Mouse (Mus musculus): ENCODE data around the gene Rcan2.

DNA sequence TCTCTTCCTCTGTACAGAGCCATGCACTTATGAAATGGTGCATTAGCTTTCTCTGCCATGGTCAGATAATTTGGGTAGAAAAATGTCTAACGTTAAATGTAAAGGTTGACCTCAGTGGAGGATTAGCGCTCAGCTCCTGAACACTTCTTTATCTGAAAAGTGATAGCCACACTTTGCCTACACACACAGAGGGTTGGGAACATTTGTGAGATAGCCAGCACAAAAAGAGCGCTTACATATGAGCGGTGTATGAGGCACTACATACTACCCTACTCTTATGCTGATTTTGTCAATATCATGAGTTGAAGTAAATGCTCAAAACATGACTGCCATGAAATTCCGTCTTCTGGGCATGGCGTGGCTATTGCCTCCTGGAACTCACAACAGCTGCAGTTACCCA is 196.9 kb downstream of the Rcan2 start:
- no peak for TF ChIP-seq CTCF (IDR thresholded peaks at IDR 0.05; ENCODE audit: low read depth, low read length)
- TF ChIP-seq POLR2A (IDR thresholded peaks at IDR 0.05; ENCODE audit: extremely low read depth, insufficient read depth, low read length): no peak
